Mouse (Mus musculus): Measurements from ENCODE around the gene Slc25a39.

GRCm38 (mm10) chr11:102358365-102358764 is 49.4 kb downstream of the Slc25a39 start:
- TF ChIP-seq CTCF (IDR thresholded peaks at IDR 0.05; ENCODE audit: low read depth, low read length) (no peak), POLR2A (IDR thresholded peaks at IDR 0.05; ENCODE audit: extremely low read depth, insufficient read depth, low read length) (no peak)
